Mouse (Mus musculus) right cerebral cortex, postnatal 36 days (tissue): ENCODE measurements around the gene Cep170b.

Experiments used
- DNase-seq, 2 experiments: peaks; one replicate each; pipeline ENCODE4 v3.0.0; 2022; ENCODE audit warnings: low spot score in 2 of 2, mixed read lengths in 1 of 2

Cep170b gene

DNA sequence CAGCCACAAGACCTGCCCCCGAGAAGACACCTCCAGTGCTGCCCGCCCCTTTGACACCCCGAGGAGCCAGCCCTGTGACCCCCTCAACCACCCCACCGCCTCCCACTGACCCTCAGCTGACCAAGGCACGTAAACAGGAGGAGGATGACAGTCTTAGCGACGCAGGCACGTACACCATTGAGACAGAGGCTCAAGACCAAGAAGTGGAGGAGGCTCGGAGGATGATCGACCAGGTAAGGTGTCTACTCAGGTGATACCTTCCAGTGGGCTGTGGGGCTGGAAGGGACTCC lies 16.3 kb downstream of the Cep170b start:
- no peak for DNase-seq

DNA sequence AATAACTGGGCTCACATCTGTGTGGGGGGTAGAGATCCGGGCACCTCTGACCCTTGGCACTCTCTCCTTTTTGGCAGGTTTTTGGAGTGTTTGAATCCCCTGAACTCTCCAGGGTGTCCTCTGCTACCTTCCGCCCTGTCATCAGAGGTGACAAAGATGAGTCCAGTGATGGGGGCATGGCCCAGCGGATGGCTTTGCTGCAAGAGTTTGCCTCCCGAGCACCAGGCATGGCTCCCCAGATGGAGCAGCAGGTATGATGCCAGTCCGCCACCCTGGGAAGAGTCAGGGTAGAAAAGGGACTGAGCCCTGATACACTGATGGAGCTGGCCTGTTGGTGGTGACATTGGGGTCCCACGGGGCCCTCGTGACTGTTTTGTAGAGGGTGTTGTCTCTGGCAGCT lies 16.8 kb downstream of the Cep170b start:
- DNase-seq = no peak

DNA sequence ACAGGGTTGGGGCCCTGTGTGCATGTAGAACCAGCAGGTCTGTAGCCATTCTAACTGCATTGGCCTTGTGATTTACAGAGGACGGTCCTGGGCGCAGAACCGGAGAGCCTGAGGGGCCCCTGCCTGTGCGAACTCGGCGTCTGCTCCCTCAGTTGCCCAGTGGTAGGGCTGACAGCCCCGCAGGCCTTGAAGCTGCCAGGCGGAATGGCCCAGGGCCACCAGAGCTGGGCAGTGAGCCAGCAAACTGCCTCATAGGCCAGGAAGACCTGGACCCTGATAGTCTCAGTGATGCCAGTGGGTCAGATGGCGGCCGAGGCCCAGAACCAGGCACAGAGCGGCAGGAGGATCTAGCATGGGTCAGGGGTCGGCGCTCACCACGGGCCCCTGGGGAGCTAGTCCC lies 17.5 kb downstream of the Cep170b start:
- DNase-seq = no peak

DNA sequence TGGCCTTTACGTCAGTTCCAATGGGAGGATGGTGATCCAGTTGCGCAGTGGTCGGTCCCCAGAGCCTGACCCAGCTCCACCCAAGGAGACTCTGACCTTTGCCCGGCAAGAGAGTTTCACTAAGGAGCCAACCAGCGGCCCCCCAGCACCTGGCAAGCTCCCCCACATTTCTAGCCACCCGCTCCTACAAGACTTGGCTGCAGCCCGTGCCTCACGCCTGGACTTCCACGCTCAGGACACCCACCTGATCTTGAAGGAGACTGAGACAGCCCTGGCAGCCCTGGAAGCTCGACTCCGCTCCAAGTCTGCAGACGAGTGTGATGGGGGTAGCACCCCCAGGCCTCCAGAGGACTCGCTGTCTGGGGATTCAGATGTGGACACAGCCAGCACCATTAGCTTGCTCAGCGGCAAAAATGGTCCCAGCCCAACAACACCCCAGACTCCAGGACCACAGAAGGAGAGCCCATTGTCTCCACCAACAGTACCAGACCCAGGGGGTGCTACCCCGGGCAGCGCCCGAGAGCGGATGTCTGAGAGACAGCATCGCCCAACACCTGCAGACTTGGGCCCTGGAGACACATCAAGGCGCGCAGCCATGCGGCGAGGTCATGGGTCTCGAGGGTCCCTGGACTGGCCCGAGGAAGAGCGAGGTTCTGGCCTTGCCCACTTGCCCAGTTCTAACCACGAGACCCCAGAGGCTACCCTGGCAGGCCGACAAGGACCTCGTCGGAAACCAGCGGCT lies 18.2 kb downstream of the Cep170b start:
- no peak for DNase-seq

DNA sequence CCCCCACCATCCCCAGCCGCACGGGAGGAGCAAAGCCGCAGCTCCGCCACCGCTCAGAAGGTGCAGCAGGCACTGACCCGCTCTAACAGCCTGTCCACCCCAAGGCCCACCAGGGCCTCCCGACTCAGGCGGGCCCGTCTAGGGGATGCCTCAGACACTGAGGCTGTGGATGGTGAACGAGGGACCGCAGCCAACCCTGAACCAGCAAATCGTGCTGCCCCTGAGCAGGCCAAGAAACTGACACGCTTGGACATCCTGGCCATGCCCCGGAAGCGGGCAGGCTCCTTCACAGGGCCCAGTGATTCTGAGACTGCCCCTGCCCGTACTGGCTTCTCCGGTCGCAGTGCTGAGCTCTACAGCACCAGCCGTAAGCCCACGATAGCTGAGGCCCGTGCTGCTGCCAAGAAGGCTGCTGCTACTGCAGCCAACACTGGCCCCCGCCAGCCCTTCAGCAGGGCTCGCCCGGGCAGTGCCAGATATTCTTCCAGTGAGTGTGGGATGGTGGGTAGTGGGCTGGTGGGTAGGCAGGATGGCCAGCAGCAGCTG lies 18.8 kb downstream of the Cep170b start:
- no peak for DNase-seq

DNA sequence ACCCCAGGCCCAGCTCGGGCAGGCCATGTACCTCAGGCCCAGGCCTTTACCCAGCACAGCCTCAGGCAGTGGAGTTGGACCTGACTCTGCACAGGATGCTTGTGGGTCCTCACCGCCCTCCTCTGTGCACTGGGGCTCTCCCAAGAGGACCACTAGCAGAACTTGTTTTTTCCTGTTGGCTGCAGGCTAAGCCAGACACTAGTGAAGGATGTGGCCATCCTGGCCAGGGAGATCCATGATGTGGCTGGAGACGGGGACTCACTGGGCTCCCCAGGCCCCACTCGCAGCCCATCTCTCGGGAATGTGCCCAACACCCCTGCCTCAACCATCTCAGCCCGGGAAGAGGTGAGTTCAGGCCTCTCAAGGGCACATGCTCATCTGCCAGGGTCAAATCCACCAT lies 22.5 kb downstream of the Cep170b start:
- DNase-seq = no peak

DNA sequence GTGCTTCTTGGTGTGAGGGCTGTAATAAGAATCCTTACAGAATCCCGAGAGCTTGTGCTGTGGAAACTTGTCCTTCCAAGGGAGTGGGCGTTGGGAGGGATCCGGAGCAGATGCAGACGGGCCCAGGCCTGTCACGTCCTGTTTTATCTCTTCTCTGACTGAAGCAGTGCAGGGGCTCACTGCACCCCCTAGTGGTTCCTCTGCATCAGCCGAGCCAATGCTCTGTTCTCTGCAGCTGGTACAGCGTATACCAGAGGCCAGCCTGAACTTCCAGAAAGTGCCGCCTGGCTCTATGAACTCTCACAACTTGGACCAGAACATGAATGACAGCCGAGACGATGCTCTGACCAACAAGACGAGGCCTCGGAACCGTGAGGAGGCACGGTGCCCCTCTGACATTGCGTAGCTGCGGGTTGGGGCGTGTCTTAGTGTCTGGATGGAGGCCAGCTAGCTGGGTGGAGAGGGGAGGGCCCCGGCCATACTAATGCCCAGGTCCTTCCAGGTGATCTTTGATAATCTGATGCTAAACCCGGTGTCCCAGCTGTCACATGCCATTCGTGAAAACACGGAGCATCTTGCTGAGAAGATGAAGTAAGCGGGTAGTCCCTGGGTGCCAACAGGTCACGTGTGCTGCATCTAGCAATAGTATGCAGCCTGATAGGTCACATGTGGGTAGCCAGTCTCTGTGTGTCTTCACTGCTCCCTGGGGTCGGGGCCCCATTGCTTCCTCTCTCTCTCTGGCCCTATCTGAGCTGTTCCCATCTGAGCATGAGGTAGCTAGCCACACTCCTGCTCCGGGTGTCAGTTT lies 23.1 kb downstream of the Cep170b start:
- peak; percentile 82 to 83 for DNase-seq

DNA sequence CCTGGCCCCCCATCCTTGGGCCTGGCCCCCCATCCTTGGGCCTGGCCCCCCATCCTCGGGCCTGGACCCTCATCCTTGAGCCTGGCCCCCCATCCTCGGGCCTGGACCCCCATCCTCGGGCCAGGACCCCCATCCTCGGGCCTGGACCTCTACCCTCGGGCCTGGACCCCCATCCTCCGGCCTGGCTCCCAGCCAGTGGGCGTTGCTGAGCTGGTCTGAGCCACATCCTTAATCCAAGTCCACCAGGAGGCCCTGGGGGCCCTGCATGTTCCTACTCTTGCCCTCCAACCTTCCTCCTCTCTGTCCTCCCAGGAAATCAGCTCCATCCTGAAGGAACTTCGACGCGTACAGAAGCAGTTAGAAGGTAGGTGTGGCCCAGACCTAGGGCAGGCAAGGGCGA lies 24.0 kb downstream of the Cep170b start:
- DNase-seq = no peak

DNA sequence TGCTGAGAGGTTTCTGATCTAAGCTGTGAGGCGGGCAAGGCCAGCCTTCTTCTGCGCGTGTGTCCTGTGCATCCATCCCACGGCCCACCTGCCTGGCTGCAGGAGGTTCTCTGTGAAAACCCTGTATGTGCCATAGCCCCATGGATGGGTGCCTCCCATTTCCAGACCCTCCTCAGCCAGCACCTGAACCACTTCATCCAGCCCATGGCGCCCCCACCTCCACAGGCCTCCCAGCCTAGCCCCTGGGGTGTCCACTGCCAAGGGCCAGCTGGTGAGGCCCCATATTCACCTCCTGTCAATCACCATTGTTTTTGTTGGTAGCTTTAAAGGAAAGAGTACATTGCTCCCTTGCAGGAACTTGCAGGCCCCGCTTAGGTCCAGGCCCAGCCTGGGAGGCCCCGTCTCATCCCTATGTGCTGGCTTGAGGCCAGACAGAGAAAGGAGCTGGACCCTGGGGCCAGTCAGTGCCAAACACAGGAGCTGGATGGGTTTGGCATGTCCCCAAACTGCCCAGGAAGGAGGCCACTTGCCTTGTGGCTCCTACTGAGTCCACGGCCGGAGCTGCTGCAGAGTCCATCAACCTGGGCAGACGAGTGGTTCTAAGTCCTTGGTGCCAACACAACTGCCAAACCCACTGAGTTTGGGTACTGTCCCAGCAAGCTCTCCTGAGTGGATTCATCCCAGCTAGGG lies 24.8 kb downstream of the Cep170b start:
- DNase-seq = no peak

DNA sequence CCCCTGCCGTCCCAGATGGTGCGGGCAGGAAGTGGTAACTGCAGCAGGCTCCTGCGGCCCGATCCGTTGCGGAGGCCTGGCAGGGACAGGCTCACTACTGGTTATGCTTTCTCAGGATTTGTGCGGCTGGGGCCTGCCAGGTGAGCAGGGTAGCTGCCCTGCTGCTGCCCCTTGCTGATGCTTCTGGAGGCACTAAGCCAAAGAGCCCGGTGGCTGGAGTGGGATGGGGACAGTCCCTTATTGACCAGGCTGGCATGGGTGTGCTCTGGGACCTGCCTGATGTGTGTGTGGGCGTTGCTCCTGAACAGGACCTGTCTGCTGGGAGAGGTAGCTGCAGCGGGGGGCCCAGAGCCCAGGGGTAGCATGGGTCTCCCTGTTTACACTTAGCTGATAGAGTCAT lies 25.5 kb downstream of the Cep170b start:
- no peak for DNase-seq

DNA sequence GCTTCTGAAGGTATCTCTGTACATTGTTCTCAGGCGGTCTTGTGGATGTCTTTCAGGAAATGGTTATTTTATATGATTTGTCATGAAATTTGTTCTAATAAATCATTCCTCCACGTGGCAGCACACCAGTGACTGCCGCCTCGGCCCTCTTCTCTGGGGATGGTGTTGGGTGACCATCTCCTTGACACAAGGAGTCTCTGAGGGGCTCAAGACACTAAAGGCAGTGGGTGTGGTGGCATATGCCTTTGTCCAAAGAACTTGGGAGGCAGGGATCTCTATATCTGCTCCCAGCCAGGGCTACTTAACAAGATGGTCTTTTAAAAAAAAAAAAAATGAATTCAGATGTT lies 26.2 kb downstream of the Cep170b start:
- DNase-seq = no peak

DNA sequence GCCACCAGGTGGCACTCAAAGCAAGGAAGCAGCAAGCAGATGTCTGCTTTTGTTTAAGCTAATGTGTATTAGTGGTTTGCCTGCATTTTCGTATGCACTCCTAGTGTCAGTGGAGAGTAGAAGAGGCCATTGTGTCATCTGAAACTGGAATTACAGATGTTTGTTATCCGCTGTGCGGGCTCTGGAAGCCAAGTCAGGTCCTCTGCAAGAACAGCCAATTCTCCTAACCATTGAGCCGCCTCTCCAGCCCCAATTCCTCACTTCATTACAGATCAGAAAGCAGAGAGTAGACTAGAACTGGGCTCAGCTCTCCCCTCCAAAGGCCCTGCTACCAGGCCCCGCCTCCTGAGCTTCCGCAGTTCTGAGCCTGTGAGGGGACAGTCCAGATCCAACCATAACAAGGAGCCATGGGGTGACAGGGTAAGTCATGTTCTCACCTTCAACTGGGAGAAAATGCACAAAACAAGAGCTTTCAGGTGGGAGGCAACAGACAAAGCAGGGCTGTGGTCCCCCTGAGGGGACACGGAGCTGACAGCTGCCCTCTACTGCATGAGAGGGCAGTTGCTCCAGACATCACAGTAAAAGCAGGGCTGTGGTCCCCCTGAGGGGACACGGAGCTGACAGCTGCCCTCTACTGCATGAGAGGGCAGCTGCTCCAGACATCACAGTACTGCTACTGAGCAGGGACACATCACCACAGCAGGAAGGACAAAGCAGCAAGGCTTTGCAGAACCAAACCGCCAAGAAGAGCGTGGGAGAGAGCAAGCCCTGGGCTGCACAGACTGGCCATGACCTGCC lies 26.8 kb downstream of the Cep170b start:
- DNase-seq = no peak

DNA sequence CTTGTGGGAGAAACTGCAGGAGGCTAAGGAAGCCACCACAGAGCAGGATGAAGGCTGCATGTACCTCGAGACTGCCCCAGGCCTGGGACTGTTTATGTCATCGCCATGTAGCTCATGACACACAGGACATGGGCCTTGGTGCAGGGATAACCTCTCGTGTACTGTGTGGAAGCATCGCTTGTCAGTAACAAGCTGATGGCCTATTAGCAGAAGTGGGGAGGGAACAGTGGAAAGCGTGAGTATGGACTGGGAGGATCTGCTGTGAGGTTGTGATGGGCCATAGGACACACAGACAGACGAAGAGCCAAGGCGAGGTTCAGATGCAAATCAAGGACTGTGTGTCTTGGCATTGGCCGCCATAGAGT lies 27.3 kb downstream of the Cep170b start:
- DNase-seq = no peak

DNA sequence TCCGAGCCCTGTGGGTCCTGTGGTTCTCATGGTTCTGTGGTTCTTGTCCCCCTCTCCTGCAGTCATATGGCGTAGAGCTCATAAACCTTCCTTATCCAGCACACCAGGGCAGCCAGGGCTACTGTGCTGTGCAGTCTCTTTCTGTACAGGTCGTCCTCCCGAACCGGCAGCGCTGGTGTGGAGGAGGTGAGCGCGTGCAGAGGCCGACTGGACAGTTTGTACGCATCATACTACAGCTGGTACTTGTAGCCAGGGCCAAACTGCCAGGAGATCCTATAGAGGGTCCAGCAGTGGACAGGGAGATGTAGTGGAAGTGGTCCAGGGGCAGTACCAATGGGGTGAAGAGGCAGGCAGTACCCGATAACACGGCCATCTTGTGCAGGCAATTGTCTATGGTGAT lies 30.7 kb downstream of the Cep170b start:
- DNase-seq = no peak

DNA sequence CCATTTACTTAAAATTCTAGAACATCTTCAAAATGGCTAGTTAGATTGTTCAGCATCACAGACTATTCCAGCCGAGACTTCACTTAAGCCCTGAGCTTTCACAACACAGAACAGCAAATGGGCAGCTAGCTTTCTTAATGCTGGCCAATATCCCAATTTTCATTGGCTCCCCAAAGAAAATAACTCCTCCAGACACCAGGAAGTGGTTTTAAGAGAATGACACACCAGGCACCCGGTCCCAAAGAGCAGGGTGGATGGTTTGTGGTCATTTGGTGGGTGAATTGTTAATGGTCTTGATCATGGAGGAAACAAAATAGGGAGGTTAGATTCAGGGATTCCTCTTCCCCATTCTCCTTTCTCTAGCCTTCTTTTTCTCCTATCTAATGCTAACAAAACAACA lies 32.1 kb downstream of the Cep170b start:
- DNase-seq = no peak

DNA sequence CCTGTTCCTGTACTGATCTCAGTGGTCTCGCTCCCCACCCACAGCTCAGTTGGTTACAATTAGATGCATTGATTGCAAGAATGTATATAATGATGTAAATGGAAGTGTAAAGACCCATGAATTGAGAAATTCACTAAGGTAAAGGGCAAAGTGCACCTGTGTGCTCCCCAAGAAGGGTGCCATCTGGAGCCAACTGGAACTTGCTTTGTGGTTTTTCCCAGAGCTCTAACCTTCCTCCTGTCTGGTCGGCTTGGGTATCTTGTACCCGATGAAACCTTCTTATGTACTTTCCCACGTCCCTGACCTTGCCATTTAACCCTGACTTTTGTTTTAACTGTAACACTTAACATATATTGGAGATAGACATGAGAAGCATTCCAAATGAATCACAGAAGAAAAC lies 35.6 kb downstream of the Cep170b start:
- no peak for DNase-seq

DNA sequence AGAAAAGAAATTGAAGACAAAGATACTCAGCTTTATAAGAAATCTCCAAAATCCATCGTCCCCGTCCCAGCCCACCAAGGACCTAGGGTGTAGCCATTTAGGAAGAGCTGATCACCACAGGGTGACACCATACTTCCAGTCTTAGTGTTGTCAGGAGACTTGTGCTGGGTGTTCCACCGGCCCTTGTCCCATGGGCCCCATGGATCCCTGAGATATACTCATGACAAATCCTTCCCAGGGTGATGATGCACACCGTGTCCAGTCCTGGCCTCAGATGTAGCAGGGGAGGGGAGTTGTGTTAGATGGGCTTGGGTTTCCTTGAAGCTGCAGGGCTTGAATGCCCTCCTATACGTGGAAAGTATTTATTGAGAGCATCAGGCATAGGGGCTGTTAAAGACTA lies 37.6 kb downstream of the Cep170b start:
- DNase-seq = no peak

DNA sequence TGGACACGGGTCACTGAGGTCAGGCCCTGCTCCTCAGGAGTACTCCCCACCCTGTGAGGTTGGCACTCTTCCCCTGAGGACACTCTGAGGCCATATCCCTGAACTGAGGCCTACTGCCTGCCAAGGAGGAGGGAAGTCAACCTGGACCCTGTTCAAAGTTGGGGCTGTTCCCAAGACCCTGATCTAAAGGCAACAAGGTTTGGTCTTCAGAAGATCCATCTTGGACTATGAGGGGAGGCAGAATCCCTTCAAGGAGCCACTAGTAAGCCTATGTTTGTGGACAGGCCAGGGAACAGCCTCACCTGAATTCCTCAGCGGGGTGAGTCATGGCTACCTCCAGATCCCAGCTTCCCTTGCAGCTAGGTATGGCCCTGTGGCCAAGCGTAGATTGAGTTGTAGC lies 39.2 kb downstream of the Cep170b start:
- no peak for DNase-seq

DNA sequence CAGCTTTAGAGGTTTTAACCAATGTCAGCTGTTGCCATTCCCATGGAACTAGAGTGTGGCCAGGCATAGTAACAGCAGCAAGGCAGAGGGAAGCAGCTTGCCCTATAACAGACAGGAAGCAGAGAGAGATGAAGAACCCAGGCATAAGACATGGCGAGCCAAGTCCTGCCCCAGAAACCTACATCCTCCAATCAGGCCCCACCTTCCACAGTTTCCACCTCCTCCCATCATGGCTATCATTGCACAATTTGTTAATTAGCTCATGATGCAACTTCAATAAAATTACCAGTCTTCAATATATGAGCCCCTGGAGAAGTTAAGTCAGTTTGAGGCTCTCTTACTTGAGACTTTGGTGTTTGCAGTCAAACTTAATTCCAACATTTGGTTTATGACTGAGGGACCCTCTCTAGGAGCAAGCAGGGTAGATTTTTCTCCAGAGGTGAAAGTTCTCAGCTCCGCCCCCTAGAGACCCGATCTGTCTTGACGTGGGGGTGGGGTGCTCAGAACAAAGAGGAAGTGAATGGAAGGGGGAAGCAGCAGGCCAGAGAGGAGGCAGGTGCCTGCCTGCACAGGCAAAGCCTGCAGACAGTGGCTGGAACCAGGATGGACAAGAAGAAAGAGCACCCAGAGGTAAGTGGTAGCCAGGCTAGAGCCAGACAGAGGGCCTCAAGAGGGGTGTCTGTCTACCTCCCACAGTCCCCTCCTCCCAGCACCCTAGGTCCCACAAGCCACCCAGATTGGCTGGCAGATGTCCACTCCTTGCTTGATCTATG lies 40.1 kb downstream of the Cep170b start, which contains the start of gene Pld4:
Gene Pld4 (plus strand): TSS at position 502 of the 773 bp plus-strand sequence.
- DNase-seq = no peak

DNA sequence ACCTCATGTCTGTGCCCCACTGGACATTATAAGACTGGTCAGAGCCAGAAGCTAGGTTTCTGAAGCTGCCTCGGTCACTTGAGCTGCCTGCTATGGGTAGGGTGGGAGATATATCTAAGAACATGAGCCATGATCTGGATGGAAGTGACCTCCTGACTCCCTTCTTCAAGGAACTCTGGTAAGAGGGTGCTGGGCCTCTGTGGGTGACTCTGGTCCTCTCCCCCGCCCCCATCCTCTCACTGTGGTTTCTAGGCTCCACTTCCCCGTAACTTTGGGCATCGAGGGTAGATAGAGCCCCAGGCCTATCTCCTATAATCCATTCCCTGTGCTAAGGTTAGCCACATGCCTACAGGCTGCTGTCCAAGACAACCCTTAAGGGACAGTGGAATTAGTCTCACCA lies 41.2 kb downstream of the Cep170b start:
- DNase-seq = no peak

DNA sequence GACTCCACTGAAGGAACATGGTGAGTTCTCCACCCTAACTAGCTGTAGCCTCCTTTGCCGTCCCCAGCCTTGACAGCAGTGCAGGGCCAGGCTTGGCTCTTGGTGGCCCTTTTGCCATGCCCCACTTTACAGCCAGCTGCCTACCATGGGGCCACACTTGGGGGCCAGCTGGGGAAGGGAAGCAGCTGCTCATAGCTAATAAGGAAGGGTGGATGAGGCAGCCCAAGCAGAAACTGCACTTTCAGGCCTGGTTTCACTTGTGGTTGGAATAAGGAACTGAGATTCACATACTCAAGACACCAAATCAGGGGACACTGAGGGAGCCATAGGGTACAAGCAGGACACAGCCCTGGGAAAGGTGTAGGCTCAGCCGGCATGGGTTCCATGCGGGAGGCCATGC lies 41.8 kb downstream of the Cep170b start:
- DNase-seq = no peak
